Mouse (Mus musculus): ENCODE results near the gene Fads1. TPM values are rescaled to one million over a fixed set of nuclear protein-coding genes. Genes with fewer than 3 reads are reported as not detected.
A peak's percentile ranks its signal among the peaks of the same experiment; 100 is the strongest.

Gene Fads1
- polyA plus RNA-seq, 1 experiment from 2014 or later = 64.6 TPM

- Histone ChIP-seq H3K36me3 (ENCODE audit: control insufficient read depth, insufficient read depth, low read length) (no peaks in the 10 kb centered on the region), H3K9me3 (replicated peaks; ENCODE audit: control insufficient read depth, low read length) (no peaks in the 10 kb centered on the region), H3K4me3 (ENCODE audit: low read depth, low read length) (no peak overlapping the region), H3K4me2 (no peak overlapping the region), H3K27me3 (ENCODE audit: control insufficient read depth, insufficient read depth, low read length) (no peaks in the 10 kb centered on the region), H3K27ac (ENCODE audit: low read depth, low read length) (no peak overlapping the region), H3K9ac (ENCODE audit: low read depth, low read length) (no peak overlapping the region), H3K4me1 (ENCODE audit: control insufficient read depth, insufficient read depth, low read length) (peaks cover 21% of the 10 kb centered on the region)
- 66% methylated on average over 4 of the region's 4 CpGs for WGBS (ENCODE audit: insufficient replicate concordance)
- ATAC-seq (replicated peaks; ENCODE audit: insufficient number of reproducible peaks, low FRiP score, low TSS enrichment) = no peak
Observed at GRCm38 (mm10) chr19:10223561-10223960, 40.9 kb downstream of the Fads1 start.

GRCm38 (mm10) chr19:10224637-10225453 is 42.2 kb downstream of the Fads1 start:
- no peak for ATAC-seq (replicated peaks; ENCODE audit: insufficient number of reproducible peaks, low FRiP score, low TSS enrichment)
- WGBS (ENCODE audit: insufficient replicate concordance) = 12% methylated on average over 26 of the region's 26 CpGs
- H3K36me3 ChIP-seq (ENCODE audit: control insufficient read depth, insufficient read depth, low read length) = no peaks in the 10 kb centered on the region
- H3K9me3 ChIP-seq (replicated peaks; ENCODE audit: control insufficient read depth, low read length) = no peaks in the 10 kb centered on the region
- peaks cover 26% of the 10 kb centered on the region for H3K4me1 ChIP-seq (ENCODE audit: control insufficient read depth, insufficient read depth, low read length)
- peak overlapping the region; percentile 60 for H3K9ac ChIP-seq (ENCODE audit: low read depth, low read length)
- no peaks in the 10 kb centered on the region for H3K27me3 ChIP-seq (ENCODE audit: control insufficient read depth, insufficient read depth, low read length)
- peak overlapping the region; percentile 64 for H3K27ac ChIP-seq (ENCODE audit: low read depth, low read length)
- H3K4me3 ChIP-seq (ENCODE audit: low read depth, low read length) = peak overlapping the region; percentile 30
- H3K4me2 ChIP-seq = peak overlapping the region; percentile 66

GRCm38 (mm10) chr19:10225767-10226166 is 43.1 kb downstream of the Fads1 start:
- Histone ChIP-seq H3K9ac (ENCODE audit: low read depth, low read length) (no peak overlapping the region), H3K9me3 (replicated peaks; ENCODE audit: control insufficient read depth, low read length) (no peaks in the 10 kb centered on the region), H3K27me3 (ENCODE audit: control insufficient read depth, insufficient read depth, low read length) (no peaks in the 10 kb centered on the region), H3K4me3 (ENCODE audit: low read depth, low read length) (no peak overlapping the region), H3K27ac (ENCODE audit: low read depth, low read length) (peak overlapping the region; percentile 64; the same call in 1 of the 2 replicates), H3K36me3 (ENCODE audit: control insufficient read depth, insufficient read depth, low read length) (no peaks in the 10 kb centered on the region), H3K4me2 (peak overlapping the region; percentile 66; the same call in 1 of the 2 replicates), H3K4me1 (ENCODE audit: control insufficient read depth, insufficient read depth, low read length) (peaks cover 26% of the 10 kb centered on the region)
- ATAC-seq (replicated peaks; ENCODE audit: insufficient number of reproducible peaks, low FRiP score, low TSS enrichment) = no peak
- 57% methylated on average over 4 of the region's 4 CpGs for WGBS (ENCODE audit: insufficient replicate concordance)

- no peaks in the 10 kb centered on the region for H3K36me3 ChIP-seq (ENCODE audit: control insufficient read depth, insufficient read depth, low read length)
- H3K9ac ChIP-seq (ENCODE audit: low read depth, low read length) = no peak overlapping the region
- no peaks in the 10 kb centered on the region for H3K9me3 ChIP-seq (replicated peaks; ENCODE audit: control insufficient read depth, low read length)
- no peak overlapping the region for H3K4me3 ChIP-seq (ENCODE audit: low read depth, low read length)
- H3K27me3 ChIP-seq (ENCODE audit: control insufficient read depth, insufficient read depth, low read length) = 0 out of 2 replicates have a peak, but pooled peaks cover 3% of the 10 kb centered on the region
- peak overlapping the region; percentile 27; the same call in 1 of the 2 replicates for H3K4me2 ChIP-seq
- peak overlapping the region; percentile 62 for H3K27ac ChIP-seq (ENCODE audit: low read depth, low read length)
- peaks cover 11% of the 10 kb centered on the region for H3K4me1 ChIP-seq (ENCODE audit: control insufficient read depth, insufficient read depth, low read length)
- ATAC-seq (replicated peaks; ENCODE audit: insufficient number of reproducible peaks, low FRiP score, low TSS enrichment) = peak; percentile 55; the same call in 1 of the 2 replicates
- 20% methylated on average over 7 of the region's 7 CpGs for WGBS (ENCODE audit: insufficient replicate concordance)
Observed at GRCm38 (mm10) chr19:10231016-10231415, 48.3 kb downstream of the Fads1 start.

- Histone ChIP-seq H3K4me3 (ENCODE audit: low read depth, low read length) (no peak overlapping the region), H3K27ac (ENCODE audit: low read depth, low read length) (peak overlapping the region; percentile 62), H3K9ac (ENCODE audit: low read depth, low read length) (0 out of 2 replicates have a peak overlapping the region, but pooled peaks have one; percentile 5), H3K27me3 (ENCODE audit: control insufficient read depth, insufficient read depth, low read length) (0 out of 2 replicates have a peak, but pooled peaks cover 3% of the 10 kb centered on the region), H3K4me1 (ENCODE audit: control insufficient read depth, insufficient read depth, low read length) (peaks cover 11% of the 10 kb centered on the region), H3K36me3 (ENCODE audit: control insufficient read depth, insufficient read depth, low read length) (no peaks in the 10 kb centered on the region), H3K9me3 (replicated peaks; ENCODE audit: control insufficient read depth, low read length) (no peaks in the 10 kb centered on the region), H3K4me2 (no peak overlapping the region)
- ATAC-seq (replicated peaks; ENCODE audit: insufficient number of reproducible peaks, low FRiP score, low TSS enrichment) = no peak
- 28% methylated on average over 5 of the region's 5 CpGs for WGBS (ENCODE audit: insufficient replicate concordance)
Observed at GRCm38 (mm10) chr19:10231871-10232270, 49.2 kb downstream of the Fads1 start.

GRCm38 (mm10) chr19:10232327-10233017 is 49.8 kb downstream of the Fads1 start:
- WGBS (ENCODE audit: insufficient replicate concordance) = 47% methylated on average over 9 of the region's 9 CpGs
- H3K36me3 ChIP-seq (ENCODE audit: control insufficient read depth, insufficient read depth, low read length) = no peaks in the 10 kb centered on the region
- no peak overlapping the region for H3K9ac ChIP-seq (ENCODE audit: low read depth, low read length)
- ATAC-seq (replicated peaks; ENCODE audit: insufficient number of reproducible peaks, low FRiP score, low TSS enrichment) = no peak
- H3K9me3 ChIP-seq (replicated peaks; ENCODE audit: control insufficient read depth, low read length) = no peaks in the 10 kb centered on the region
- peak overlapping the region; percentile 62 for H3K27ac ChIP-seq (ENCODE audit: low read depth, low read length)
- 0 out of 2 replicates have a peak, but pooled peaks cover 3% of the 10 kb centered on the region for H3K27me3 ChIP-seq (ENCODE audit: control insufficient read depth, insufficient read depth, low read length)
- no peak overlapping the region for H3K4me3 ChIP-seq (ENCODE audit: low read depth, low read length)
- H3K4me2 ChIP-seq = no peak overlapping the region
- peaks cover 11% of the 10 kb centered on the region for H3K4me1 ChIP-seq (ENCODE audit: control insufficient read depth, insufficient read depth, low read length)

GRCm38 (mm10) chr19:10235784-10236565 is 53.3 kb downstream of the Fads1 start:
- Histone ChIP-seq H3K36me3 (ENCODE audit: control insufficient read depth, insufficient read depth, low read length) (no peaks in the 10 kb centered on the region), H3K9ac (ENCODE audit: low read depth, low read length) (no peak overlapping the region), H3K4me2 (no peak overlapping the region), H3K27ac (ENCODE audit: low read depth, low read length) (no peak overlapping the region), H3K27me3 (ENCODE audit: control insufficient read depth, insufficient read depth, low read length) (0 out of 2 replicates have a peak, but pooled peaks cover 3% of the 10 kb centered on the region), H3K4me3 (ENCODE audit: low read depth, low read length) (no peak overlapping the region), H3K9me3 (replicated peaks; ENCODE audit: control insufficient read depth, low read length) (no peaks in the 10 kb centered on the region), H3K4me1 (ENCODE audit: control insufficient read depth, insufficient read depth, low read length) (peaks cover 13% of the 10 kb centered on the region)
- ATAC-seq (replicated peaks; ENCODE audit: insufficient number of reproducible peaks, low FRiP score, low TSS enrichment) = no peak
- 71% methylated on average over 9 of the region's 9 CpGs for WGBS (ENCODE audit: insufficient replicate concordance)

- Histone ChIP-seq H3K4me3 (ENCODE audit: low read depth, low read length) (no peak overlapping the region; the same call in 1 of the 2 replicates), H3K9me3 (replicated peaks; ENCODE audit: control insufficient read depth, low read length) (no peaks in the 10 kb centered on the region), H3K36me3 (ENCODE audit: control insufficient read depth, insufficient read depth, low read length) (no peaks in the 10 kb centered on the region), H3K4me2 (peak overlapping the region; percentile 82), H3K4me1 (ENCODE audit: control insufficient read depth, insufficient read depth, low read length) (peaks cover 8% of the 10 kb centered on the region), H3K27me3 (ENCODE audit: control insufficient read depth, insufficient read depth, low read length) (no peaks in the 10 kb centered on the region), H3K27ac (ENCODE audit: low read depth, low read length) (0 out of 2 replicates have a peak overlapping the region, but pooled peaks have one; percentile 35), H3K9ac (ENCODE audit: low read depth, low read length) (no peak overlapping the region)
- WGBS (ENCODE audit: insufficient replicate concordance) = 15% methylated on average over 3 of the region's 3 CpGs
- no peak; the same call in 1 of the 2 replicates for ATAC-seq (replicated peaks; ENCODE audit: insufficient number of reproducible peaks, low FRiP score, low TSS enrichment)
Observed at GRCm38 (mm10) chr19:10238477-10238876, 55.8 kb downstream of the Fads1 start.
